ENCODE assay signal across 16 mouse cellular contexts in genomic region chrX:73684978-73685377, GRCm38 (mm10). TPM values are rescaled to one million over a fixed set of nuclear protein-coding genes. Genes with fewer than 3 reads are reported as not detected.
DNase-seq lines count a peak whose midpoint lies in the region; ATAC-seq and TF ChIP-seq lines count a peak whose summit lies in the region.
"Had no signal": no experiment of that assay in that cellular context is flagged by ENCODE, and none has a peak within 500 bp of the region (broad histone marks: within the 10 kb centered on the region; RNA-seq: fewer than 3 reads in every experiment).

No protein-coding gene starts in this region.

- no peaks in the 10 kb centered on the region for H3K27me3 ChIP-seq in heart, embryonic 10.5 days (ENCODE audit: insufficient read depth, poor library complexity, severe bottlenecking)
- no peaks in the 10 kb centered on the region for H3K27me3 ChIP-seq in intestine, postnatal 0 days (replicated peaks; ENCODE audit: control insufficient read depth, insufficient read depth, low read length)
- no peaks in the 10 kb centered on the region; the same call in 1 of the 2 replicates for H3K27me3 ChIP-seq in midbrain, embryonic 10.5 days (ENCODE audit: low read depth, poor library complexity, severe bottlenecking)
- H3K27me3 ChIP-seq: embryonic facial prominence, embryonic 12.5 days; forebrain, embryonic 15.5 days; stomach, embryonic 15.5 days had no signal

- H3K36me3 ChIP-seq in heart, embryonic 10.5 days, result peaks cover 48% of the 10 kb centered on the region
- peaks cover 9% of the 10 kb centered on the region for H3K36me3 ChIP-seq in intestine, postnatal 0 days (ENCODE audit: control insufficient read depth, insufficient read depth)
- peaks cover 92% of the 10 kb centered on the region for H3K36me3 ChIP-seq in midbrain, embryonic 10.5 days

- peak; percentile 67 for ATAC-seq in intestine, postnatal 0 days
- ATAC-seq: forebrain, embryonic 15.5 days; inflammation-experienced regulatory T-cells, adult 6 months had no signal

- intact Hi-C loops in heart, postnatal 36 days (cut with DNase I), result no loop called here

- no peak for TF ChIP-seq CTCF in intestine, postnatal 0 days (IDR thresholded peaks at IDR 0.05; ENCODE audit: low read depth)

- H3K4me2 ChIP-seq in intestine, postnatal 0 days (replicated peaks; ENCODE audit: low read depth), result no peak overlapping the region
- H3K4me2 ChIP-seq: embryonic facial prominence, embryonic 12.5 days; forebrain, embryonic 15.5 days; limb, embryonic 15.5 days; stomach, embryonic 15.5 days had no signal

- H3K9me3 ChIP-seq in heart, embryonic 10.5 days, result no peaks in the 10 kb centered on the region
- H3K9me3 ChIP-seq in intestine, postnatal 0 days (ENCODE audit: control insufficient read depth), result no peaks in the 10 kb centered on the region
- H3K9me3 ChIP-seq in midbrain, embryonic 10.5 days (replicated peaks), result no peaks in the 10 kb centered on the region
- H3K9me3 ChIP-seq: embryonic facial prominence, embryonic 12.5 days; forebrain, embryonic 15.5 days; limb, embryonic 15.5 days; stomach, embryonic 15.5 days had no signal

- H3K4me3 ChIP-seq in heart, embryonic 10.5 days, result no peak overlapping the region
- no peak overlapping the region for H3K4me3 ChIP-seq in brown adipose tissue, adult 24 weeks (ENCODE audit: insufficient read depth, low read depth, low read length)
- H3K4me3 ChIP-seq in intestine, postnatal 0 days (ENCODE audit: low read depth, low read length), result no peak overlapping the region
- no peak overlapping the region for H3K4me3 ChIP-seq in midbrain, embryonic 10.5 days
- H3K4me3 ChIP-seq: embryonic facial prominence, embryonic 12.5 days; forebrain, embryonic 15.5 days; limb, embryonic 15.5 days; stomach, embryonic 15.5 days had no signal

- peak overlapping the region; percentile 79 for H3K27ac ChIP-seq in heart, embryonic 10.5 days
- H3K27ac ChIP-seq in brown adipose tissue, adult 24 weeks (replicated peaks; ENCODE audit: low read depth, low read length), result peak overlapping the region; percentile 87
- peak overlapping the region; percentile 82 for H3K27ac ChIP-seq in intestine, postnatal 0 days (ENCODE audit: low read depth, low read length)
- no peak overlapping the region for H3K27ac ChIP-seq in midbrain, embryonic 10.5 days (replicated peaks)
- H3K27ac ChIP-seq: embryonic facial prominence, embryonic 12.5 days; forebrain, embryonic 15.5 days; limb, embryonic 15.5 days had no signal

- no peak for DNase-seq in heart, embryonic 10.5 days (ENCODE audit: low spot score)
- DNase-seq in heart, postnatal 36 days, result no peak
- peak; percentile 46 for DNase-seq in kidney, adult 11 months
- DNase-seq in kidney, postnatal 4 days, result no peak
- no peak for DNase-seq in midbrain, embryonic 10.5 days (ENCODE audit: low spot score)
- DNase-seq in left cerebral cortex, adult 8-10 months (ENCODE audit: low spot score in 2 of 2), result no peak
- DNase-seq: B cell, adult 2 months; spleen, adult 18-20 months had no signal

- H3K4me1 ChIP-seq in heart, embryonic 10.5 days, result no peaks in the 10 kb centered on the region
- no peaks in the 10 kb centered on the region for H3K4me1 ChIP-seq in brown adipose tissue, adult 24 weeks (ENCODE audit: control insufficient read depth, insufficient read depth, insufficient read length, low read length)
- H3K4me1 ChIP-seq in intestine, postnatal 0 days (replicated peaks; ENCODE audit: control insufficient read depth, insufficient read depth, low read length), result no peaks in the 10 kb centered on the region
- no peaks in the 10 kb centered on the region for H3K4me1 ChIP-seq in midbrain, embryonic 10.5 days
- H3K4me1 ChIP-seq: embryonic facial prominence, embryonic 12.5 days; forebrain, embryonic 15.5 days; limb, embryonic 15.5 days; stomach, embryonic 15.5 days had no signal

- H3K9ac ChIP-seq in intestine, postnatal 0 days (ENCODE audit: low read depth, low read length), result no peak overlapping the region
- H3K9ac ChIP-seq: embryonic facial prominence, embryonic 12.5 days; forebrain, embryonic 15.5 days; limb, embryonic 15.5 days; stomach, embryonic 15.5 days had no signal

RNA-seq across cellular contexts. Expression of gene Slc6a8, which starts 12.0 kb away (rescaled TPM):
- polyA plus RNA-seq in heart, embryonic 10.5 days (2016; fragmentation: Nextera tagmentation; extraction: Ambion mirVana), result 5.8 and 6.2 TPM in 2 replicates
- total RNA-seq in heart, postnatal 36 days (2021), result 100 to 1,000 TPM; 130 to 145 TPM
- polyA plus RNA-seq in brown adipose tissue, adult 24 weeks (2012; ENCODE audit: insufficient read depth, insufficient read length, missing spikeins), result 15.8 and 19.4 TPM in 2 replicates
- polyA plus RNA-seq in intestine, postnatal 0 days (2015; fragmentation: Nextera tagmentation; extraction: Ambion mirVana), result 46.8 and 50.9 TPM in 2 replicates
- polyA plus RNA-seq in midbrain, embryonic 10.5 days (2016; fragmentation: Nextera tagmentation; extraction: Ambion mirVana), result 4.1 and 4.6 TPM in 2 replicates
- total RNA-seq in left cerebral cortex, adult 8-10 months (2022), result 100 to 1,000 TPM; 103 to 124 (median 111) TPM
- total RNA-seq: granulocyte monocyte progenitor cell, adult 5-6 weeks had no signal

RNA-seq across cellular contexts. Expression of gene Pnck, which starts 25.1 kb away (rescaled TPM):
- 7.3 and 8.0 TPM in 2 replicates for polyA plus RNA-seq in heart, embryonic 10.5 days (2016; fragmentation: Nextera tagmentation; extraction: Ambion mirVana)
- 1 to 10 TPM; 5.1 to 7.1 TPM for total RNA-seq in heart, postnatal 36 days (2021)
- 1.2 and 1.8 TPM in 2 replicates for polyA plus RNA-seq in brown adipose tissue, adult 24 weeks (2012; ENCODE audit: insufficient read depth, insufficient read length, missing spikeins)
- 8.5 and 9.4 TPM in 2 replicates for polyA plus RNA-seq in intestine, postnatal 0 days (2015; fragmentation: Nextera tagmentation; extraction: Ambion mirVana)
- polyA plus RNA-seq in midbrain, embryonic 10.5 days (2016; fragmentation: Nextera tagmentation; extraction: Ambion mirVana), result 7.0 and 12.6 TPM in 2 replicates
- total RNA-seq in left cerebral cortex, adult 8-10 months (2022), result 100 to 1,000 TPM in 1 of 4 experiments, 10 to 100 TPM in 3; 83.1 to 100 (median 96.2) TPM
- total RNA-seq: granulocyte monocyte progenitor cell, adult 5-6 weeks had no signal

RNA-seq across cellular contexts. Expression of gene Bcap31, which starts 31.0 kb away (rescaled TPM):
- polyA plus RNA-seq in heart, embryonic 10.5 days (2016; fragmentation: Nextera tagmentation; extraction: Ambion mirVana), result 178 and 211 TPM in 2 replicates
- 10 to 100 TPM; 74.2 to 83.4 TPM for total RNA-seq in heart, postnatal 36 days (2021)
- polyA plus RNA-seq in brown adipose tissue, adult 24 weeks (2012; ENCODE audit: insufficient read depth, insufficient read length, missing spikeins), result 350 and 381 TPM in 2 replicates
- polyA plus RNA-seq in intestine, postnatal 0 days (2015; fragmentation: Nextera tagmentation; extraction: Ambion mirVana), result 380 and 382 TPM in 2 replicates
- 144 and 157 TPM in 2 replicates for polyA plus RNA-seq in midbrain, embryonic 10.5 days (2016; fragmentation: Nextera tagmentation; extraction: Ambion mirVana)
- 100 to 1,000 TPM in 1 of 4 experiments, 10 to 100 TPM in 3; 91.3 to 100 (median 95.9) TPM for total RNA-seq in left cerebral cortex, adult 8-10 months (2022)

RNA-seq across cellular contexts. Expression of gene Abcd1, which starts 31.4 kb away (rescaled TPM):
- 9.8 and 11.7 TPM in 2 replicates for polyA plus RNA-seq in heart, embryonic 10.5 days (2016; fragmentation: Nextera tagmentation; extraction: Ambion mirVana)
- total RNA-seq in heart, postnatal 36 days (2021), result 10 to 100 TPM; 29.6 to 33.6 TPM
- polyA plus RNA-seq in brown adipose tissue, adult 24 weeks (2012; ENCODE audit: insufficient read depth, insufficient read length, missing spikeins), result 12.6 and 22.7 TPM in 2 replicates
- 46.5 and 51.3 TPM in 2 replicates for polyA plus RNA-seq in intestine, postnatal 0 days (2015; fragmentation: Nextera tagmentation; extraction: Ambion mirVana)
- polyA plus RNA-seq in midbrain, embryonic 10.5 days (2016; fragmentation: Nextera tagmentation; extraction: Ambion mirVana), result 10.9 and 11.5 TPM in 2 replicates
- 10 to 100 TPM; 10.8 to 13.3 (median 12.1) TPM for total RNA-seq in left cerebral cortex, adult 8-10 months (2022)

RNA-seq across cellular contexts. Expression of gene Dusp9, which starts 45.8 kb away (rescaled TPM):
- 26.1 and 65.3 TPM in 2 replicates for polyA plus RNA-seq in heart, embryonic 10.5 days (2016; fragmentation: Nextera tagmentation; extraction: Ambion mirVana)
- total RNA-seq in heart, postnatal 36 days (2021), result not detected
- not detected in 2 replicates for polyA plus RNA-seq in brown adipose tissue, adult 24 weeks (2012; ENCODE audit: insufficient read depth, insufficient read length, missing spikeins)
- 2.2 and 2.7 TPM in 2 replicates for polyA plus RNA-seq in intestine, postnatal 0 days (2015; fragmentation: Nextera tagmentation; extraction: Ambion mirVana)
- polyA plus RNA-seq in midbrain, embryonic 10.5 days (2016; fragmentation: Nextera tagmentation; extraction: Ambion mirVana), result 16.6 and 32.4 TPM in 2 replicates
- under 1 TPM; 0.42 to 0.87 (median 0.82) TPM for total RNA-seq in left cerebral cortex, adult 8-10 months (2022)
